Mouse (Mus musculus) monocyte, adult 59 days (primary cell): ENCODE measurements around the gene Gramd1b. TPM values are rescaled to one million over a fixed set of nuclear protein-coding genes. Genes with fewer than 3 reads are reported as not detected.

Experiments used
- total RNA-seq, 2 experiments: library from RNA; stranded (reverse); gene quantifications; one replicate each; pipeline ENCODE4 v1.2.4; 2023

The Gramd1b gene
- total RNA-seq = 10 to 100 TPM; 36.6 to 43.6 TPM

GRCm38 (mm10) chr9:40531027-40531621, at the start of gene Gramd1b:
Gramd1b (minus strand) TSS chr9:40531383.

GRCm38 (mm10) chr9:40269103-40269861, 261.9 kb downstream of the Gramd1b start, which contains the start of gene Scn3b:
Scn3b (plus strand) TSS chr9:40269217.

Other genes starting within 250 kb of the Gramd1b start
- not detected for gene Gm21915, start 139.2 kb upstream of the Gramd1b start, total RNA-seq
- gene Clmp, start 154.6 kb upstream of the Gramd1b start, total RNA-seq = under 1 TPM; 0.76 to 0.97 TPM